Mouse (Mus musculus) CD4-positive, CD25-positive, alpha-beta regulatory T cell, adult 4 months (primary cell): ENCODE results near the gene Caskin1. TPM values are rescaled to one million over a fixed set of nuclear protein-coding genes. Genes with fewer than 3 reads are reported as not detected.
A peak's percentile ranks its signal among the peaks of the same experiment; 100 is the strongest.

Source experiments
- ATAC-seq: one replicate; pipeline ENCODE4 v1.8.0; 2017
- polyA plus RNA-seq, 2 experiments: library from polyadenylated mRNA; unstranded; fragments of 100-300 nt; shearing (Covaris generic); gene quantifications; one replicate each; pipeline ENCODE4 v1.2.1; 2017

Caskin1 gene
- polyA plus RNA-seq, 2 experiments from 2014 or later = 0.16 TPM

DNA sequence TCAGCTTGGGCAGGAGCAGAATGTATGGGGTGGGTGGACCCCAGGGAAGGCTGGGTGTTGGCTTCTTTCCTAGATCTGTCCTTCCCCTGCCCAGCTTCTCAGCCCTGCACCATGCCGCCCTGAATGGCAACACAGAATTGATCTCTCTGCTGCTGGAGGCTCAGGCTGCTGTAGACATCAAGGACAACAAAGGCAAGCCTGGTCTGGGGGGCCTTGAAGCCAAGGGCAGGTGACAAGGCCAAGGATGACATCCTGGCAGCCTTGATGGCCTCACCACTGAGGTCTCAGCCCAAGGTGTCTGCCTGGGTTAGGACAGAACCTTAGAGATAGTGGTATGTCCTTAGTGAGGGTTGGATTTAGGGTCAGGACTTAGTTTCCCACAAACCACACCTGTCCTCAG, 7.6 kb downstream of the Caskin1 start:
- ATAC-seq = no peak

DNA sequence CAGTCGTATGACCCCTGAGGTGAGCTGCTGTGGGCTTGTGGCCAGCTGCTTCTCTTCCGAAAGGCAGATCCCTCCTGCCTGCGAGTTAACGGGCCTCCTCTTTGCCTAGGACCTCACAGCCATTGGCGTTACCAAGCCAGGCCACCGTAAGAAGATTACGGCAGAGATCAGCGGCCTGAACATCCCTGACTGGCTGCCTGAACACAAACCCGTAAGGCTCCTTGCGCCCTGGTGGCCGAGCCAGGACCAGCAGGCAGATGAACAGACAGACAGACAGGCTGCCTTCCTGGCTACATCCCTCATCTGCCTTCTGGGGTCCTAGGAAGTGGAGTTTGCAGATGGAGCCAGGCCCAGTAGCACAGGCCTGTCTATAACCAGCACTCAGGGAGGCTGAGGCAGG, 13.8 kb downstream of the Caskin1 start:
- ATAC-seq = no peak

DNA sequence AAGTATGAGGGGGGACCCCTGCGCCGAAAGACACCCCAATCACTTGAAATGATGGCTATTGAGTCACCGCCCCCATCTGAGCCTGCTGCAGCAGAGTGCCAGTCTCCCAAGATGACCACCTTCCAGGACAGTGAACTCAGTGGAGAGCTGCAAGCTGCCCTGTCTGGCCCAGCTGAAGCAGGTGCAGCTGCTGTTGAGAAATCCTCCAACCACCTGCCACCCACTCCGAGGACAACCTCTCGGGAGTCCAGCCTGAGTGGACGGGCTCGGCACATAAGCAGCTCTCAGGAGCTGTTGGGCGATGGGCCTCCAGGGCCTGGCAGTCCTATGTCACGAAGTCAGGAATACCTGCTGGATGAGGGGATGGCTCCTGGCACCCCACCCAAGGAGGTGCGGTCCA, 15.7 kb downstream of the Caskin1 start:
- no peak for ATAC-seq

DNA sequence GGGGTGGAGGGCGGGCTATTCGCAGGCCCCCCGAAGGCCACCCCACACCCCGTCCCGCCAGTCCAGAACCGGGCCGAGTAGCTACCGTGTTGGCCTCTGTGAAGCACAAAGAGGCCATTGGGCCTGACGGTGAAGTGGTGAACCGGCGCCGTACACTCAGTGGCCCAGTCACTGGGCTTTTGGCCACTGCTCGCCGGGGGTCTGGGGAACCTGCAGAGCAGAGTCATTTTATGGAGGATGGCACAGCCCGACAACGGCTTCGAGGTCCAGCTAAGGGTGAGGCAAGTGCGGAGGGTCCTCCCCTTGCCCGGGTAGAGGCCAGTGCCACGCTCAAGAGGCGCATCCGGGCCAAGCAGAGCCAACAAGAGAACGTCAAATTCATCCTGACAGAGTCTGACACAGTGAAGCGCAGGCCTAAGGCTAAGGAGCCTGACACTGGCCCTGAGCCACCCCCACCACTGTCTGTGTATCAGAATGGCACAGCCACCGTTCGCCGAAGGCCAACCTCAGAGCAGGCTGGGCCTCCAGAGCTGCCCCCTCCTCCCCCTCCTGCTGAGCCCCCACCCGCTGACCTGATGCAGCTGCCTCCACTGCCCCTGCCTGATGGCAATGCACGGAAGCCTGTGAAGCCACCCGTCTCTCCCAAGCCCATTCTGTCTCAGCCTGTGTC, 17.0 kb downstream of the Caskin1 start:
- ATAC-seq = no peak

DNA sequence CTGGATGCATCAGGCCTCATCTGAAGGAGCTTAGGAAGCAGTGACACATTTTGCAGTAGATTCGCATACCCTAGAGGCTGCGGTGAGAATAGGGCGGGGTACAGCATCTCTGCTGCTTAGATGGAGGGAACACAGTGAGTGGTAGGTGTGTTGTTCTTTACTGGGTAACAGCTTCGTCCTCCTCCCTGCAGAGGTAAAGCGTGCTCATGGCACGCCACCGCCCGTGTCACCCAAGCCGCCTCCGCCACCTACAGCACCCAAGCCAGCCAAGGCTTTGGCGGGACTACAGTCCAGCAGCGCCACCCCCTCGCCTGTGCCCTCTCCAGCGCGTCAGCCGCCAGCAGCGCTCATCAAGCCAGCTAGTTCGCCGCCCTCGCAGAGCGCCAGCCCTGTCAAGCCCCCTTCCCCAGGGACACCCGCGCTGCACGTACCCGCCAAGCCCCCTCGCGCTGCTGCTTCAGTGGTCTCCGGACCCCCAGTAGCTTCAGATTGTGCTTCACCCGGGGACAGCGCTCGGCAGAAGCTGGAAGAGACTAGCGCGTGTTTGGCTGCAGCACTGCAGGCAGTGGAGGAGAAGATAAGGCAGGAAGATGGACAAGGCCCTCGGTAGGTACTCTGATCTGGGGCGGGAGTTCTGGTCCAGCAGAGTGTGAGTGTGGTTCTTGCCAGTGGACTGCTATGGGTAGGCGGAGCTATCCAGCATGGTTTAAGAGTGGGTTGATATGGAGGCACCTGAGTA, 18.1 kb downstream of the Caskin1 start:
- no peak for ATAC-seq

DNA sequence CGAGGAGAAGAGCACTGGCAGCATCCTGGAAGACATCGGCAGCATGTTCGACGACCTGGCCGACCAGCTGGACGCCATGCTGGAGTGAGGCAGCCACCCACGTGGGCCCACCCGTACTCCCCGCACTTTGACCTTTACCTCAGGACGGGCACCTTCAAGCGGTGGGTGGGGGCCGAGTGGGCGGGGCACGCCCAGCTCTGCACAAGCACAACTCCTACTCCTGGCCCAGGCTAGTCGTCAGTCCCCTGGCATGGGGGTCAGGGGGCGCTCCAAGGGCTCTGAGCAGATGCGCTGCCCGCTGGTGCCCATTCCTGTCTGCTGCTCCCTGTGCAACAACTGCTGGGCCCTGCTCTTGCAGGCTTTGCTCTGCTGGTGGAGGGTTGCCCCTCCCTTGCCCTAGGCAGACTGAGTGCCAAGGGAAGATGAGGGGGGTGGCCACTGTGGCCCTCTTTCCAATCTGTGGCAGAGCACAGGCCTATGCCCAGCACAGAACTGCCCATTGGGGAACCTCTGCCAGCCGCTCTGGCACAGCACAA, 18.8 kb downstream of the Caskin1 start:
- ATAC-seq = no peak

DNA sequence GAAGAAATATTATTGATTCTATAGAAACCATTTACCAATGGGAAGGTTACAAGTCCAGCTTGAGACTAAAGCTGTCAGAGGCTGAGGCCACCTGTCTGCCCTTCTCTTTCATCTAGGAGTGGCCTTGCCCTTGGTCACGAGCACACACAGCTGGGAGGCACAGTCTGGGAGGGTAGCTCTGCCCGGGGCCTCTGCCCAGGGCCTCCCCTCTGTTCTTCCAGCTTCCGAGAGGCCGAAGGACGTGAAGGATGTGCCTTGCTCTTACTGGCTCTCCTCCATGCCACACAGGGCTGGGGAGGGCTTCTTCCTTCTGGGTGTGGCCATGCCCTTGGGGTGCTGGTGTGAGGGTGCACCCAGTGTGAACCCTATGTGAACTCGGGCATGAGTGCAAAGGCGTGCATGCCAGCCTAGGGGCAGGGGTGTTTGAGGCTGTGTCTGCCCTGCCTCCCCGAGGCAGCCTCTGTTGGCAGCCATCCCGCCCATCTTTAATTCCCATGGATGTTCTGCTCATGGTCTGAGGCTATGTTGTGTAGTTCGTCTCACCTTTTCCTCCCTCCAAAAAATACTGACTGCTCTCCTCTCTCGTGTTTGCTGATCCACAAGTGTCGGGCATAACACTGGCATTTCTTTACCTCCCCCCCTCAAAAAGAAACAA, 19.5 kb downstream of the Caskin1 start:
- no peak for ATAC-seq

DNA sequence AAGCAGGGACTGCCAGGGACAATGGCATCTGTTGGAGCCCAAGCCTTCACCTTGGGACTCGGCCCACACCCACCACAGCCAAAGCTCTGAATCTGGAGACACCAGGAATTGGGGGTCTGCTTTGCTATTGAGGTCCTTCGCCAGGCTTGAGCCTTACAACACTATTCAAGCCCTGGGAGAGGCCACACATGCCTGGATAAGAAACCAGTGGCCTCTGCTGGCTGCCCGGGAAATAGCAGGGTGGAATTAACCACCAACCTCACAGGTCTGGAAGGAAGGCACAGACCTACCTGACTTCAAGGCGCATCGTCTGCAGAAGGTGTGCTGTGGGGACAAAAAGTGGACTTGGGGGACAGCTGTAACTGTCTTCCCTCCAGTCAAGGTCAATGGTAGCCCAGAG, 25.2 kb downstream of the Caskin1 start:
- no peak for ATAC-seq

DNA sequence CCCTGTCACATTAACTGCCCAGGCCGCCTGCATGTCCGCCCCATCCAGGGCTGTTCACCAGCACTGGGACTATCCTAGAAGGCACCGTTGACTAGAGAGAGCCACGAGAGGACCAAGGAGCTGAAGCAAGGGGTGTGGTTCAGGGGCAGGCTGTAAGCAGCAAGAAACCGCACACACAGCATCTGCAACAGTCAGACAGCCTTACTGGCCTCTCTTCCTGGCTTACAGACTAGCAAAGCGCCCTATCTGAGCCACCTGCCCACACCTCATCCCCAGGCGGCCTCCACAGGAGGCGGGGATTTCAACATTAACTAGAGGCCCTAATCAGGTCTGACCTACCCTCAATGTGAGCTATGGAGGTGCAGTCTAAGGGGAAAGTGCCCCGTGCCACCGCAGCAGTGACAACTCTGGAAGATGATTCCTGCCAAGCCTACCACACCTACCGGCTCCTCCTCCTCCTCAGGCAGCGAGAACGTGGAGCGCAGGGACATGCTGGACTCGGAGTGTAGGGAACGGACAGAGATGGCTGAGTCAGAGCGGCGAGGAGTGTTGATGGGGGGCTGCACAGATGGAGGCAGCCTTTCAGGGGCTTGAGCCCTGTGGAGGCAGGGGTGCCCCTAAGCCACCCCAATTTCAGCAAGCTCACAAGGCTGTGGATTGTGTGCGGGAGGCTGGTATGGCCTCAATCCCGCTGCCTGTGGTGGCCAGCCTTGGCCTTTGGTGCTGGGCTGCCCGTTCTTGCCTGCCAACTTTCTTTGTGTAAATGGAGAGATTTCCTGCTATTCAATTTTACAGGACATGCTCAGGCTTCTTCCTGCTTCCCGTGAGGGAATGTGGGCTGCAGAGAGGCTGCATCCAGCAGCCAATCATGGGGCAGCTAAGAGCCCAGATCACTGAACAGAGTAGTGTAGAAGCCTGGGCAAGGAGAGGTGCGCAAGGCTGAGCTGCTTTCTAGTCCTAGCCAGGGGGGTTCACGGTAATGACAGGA, 26.2 kb downstream of the Caskin1 start:
- ATAC-seq = no peak

DNA sequence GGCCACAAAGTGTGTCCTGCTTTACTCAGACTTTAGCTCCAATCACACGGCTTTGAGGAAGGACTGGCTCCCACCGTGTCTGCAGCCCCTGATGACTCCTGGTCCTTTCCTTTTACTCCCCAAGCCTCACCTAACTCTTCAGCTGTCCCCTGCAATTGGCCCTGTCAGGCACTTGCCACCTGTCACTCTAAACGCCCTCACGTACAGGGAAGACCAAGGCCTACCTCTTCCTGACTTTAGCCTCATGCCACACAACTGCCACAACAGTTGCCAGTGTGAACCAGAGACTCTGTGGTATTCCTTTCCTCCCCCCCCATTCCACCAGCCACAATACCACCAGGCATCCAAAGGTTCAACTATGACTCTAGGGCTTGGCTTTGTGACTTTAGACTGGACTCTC, 32.0 kb downstream of the Caskin1 start:
- ATAC-seq = no peak

DNA sequence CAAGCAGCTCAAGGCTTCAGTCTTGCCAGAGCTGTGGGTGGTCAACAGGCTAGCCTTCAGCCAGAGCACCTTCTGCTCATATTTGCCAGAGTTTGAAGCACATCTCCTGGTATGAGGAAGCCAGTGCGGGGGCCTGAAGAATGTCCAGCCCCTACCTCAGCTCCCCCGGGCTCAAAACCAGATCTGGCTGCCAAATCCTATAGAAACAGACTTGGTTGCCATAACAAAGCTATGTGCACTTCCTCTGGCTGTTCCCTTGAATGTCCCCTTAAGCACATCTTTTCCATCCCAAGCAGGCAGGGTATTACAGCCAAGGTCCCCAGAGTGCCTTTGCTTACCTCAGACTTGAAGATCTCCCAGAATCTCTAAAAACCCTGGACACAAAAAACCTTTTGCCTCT, 36.3 kb downstream of the Caskin1 start:
- no peak for ATAC-seq

DNA sequence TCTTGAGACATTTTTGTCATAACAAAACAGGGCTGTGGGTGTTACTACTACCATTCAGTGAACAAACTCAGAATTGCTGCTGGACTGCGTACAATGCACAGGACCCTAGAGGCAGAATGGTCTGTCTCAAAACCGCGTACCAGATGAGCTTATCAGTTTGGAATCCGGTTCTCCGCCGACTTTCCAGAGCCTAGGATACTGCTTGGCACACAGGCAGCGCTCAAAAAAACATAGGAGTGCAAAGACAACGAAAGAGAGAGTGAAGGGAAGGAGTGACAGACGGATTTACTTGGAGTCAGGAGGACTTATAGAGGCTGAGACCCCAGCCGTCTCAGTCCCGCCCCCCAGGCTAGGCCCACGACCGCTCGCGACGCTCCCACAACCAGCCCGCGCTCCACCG, 38.9 kb downstream of the Caskin1 start:
- ATAC-seq = no peak

DNA sequence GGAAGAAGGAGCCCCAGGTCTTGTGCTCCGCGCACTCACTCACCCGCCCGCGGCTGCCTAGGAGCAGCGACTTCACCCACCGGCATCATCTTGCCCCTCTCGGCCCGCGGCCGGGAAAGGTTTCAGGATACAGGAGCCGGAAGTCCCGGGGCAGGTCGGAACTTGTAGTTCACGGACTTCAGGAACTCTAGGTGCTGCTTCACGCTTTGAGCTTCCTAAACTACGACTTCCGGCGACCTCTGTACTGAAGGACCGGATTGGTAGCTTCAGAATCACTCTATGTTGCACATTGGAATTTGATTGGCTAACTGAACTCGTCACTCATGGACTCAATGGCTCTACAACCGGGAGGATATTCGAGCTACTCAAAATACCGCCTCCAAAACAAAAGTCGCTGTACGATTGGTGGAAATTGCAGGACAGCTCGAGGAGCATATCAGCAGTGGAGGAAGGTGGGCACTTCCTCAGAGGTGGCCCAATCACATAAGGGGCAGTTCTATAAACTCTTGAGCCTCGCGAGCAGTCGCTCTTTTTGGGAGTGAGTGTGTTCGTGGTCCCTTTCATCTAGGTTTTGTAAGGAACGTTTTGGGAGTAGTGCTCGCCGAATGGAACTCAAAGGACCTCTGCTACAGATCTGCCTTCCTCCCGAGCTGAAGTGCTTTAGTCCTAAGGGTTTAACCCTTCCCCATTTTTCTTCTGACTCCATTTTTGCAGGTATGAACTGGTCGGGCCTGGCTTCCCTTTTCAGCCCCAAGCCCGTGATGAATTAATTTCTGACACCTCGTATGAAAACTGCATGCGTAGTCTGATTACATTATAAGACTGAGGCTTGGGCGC, 39.5 kb downstream of the Caskin1 start, which contains the start of gene Traf7:
Gene Traf7, minus strand, starts transcription at position 216 of the 837 bp plus-strand sequence.
- peak; percentile 96 for ATAC-seq

DNA sequence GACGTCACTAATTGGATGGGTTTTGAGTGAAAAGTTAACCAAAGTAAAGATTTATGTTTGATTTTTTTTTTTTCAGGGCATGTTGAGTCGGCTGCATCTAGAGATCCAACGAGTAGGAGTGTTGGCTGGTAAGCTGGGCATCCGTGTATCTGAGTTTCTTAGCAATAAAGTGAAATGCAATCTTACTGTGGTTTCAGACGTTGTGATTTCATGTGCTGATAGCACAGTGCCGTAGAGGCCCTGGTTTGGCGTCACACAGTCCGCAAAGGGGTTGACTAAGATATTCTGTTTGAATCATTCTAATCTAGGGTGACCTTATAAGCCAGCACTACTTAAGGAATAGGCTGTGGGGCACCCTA, 40.1 kb downstream of the Caskin1 start:
- ATAC-seq = no peak

DNA sequence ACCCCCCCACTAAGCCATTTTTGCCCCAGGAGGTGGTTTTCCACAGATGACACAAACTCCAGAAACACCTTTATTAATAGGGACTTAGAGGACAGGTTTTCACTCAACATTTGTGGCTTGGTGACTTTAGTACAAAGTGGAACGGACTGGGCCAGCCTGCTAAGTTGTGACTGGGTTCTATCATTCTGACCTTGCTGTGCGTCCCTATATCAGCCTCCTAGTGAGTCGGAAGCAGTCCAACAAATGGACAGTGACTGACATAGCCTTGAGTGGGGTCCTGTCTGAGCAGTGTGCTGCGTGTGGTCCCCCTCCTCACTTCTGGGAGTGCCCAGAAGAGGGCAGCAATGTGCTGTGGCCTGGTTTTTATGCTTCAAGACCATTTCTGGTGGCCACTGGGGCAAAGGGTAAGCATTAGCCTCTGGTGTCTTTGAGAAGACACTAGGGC, 40.6 kb downstream of the Caskin1 start:
- no peak for ATAC-seq

DNA sequence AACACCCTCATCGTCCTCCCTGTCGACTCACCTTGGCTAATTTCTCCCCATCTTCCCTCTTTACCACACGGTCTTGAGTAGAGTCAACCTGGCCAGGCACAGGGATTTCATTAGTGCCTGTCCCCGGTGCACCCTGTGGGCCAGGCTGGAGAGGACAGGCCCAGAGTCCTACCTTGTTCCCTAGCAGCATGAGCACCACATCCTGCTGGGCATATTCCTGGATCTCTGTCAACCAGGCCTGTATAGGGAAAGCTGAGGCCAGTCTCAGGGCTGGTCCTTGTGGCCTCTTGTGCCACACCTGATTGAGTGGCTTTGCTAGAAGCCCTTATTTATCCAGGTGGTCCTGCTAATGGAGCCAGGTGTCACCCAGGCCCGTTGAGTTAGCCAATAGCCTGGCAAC, 41.5 kb downstream of the Caskin1 start:
- ATAC-seq = no peak

DNA sequence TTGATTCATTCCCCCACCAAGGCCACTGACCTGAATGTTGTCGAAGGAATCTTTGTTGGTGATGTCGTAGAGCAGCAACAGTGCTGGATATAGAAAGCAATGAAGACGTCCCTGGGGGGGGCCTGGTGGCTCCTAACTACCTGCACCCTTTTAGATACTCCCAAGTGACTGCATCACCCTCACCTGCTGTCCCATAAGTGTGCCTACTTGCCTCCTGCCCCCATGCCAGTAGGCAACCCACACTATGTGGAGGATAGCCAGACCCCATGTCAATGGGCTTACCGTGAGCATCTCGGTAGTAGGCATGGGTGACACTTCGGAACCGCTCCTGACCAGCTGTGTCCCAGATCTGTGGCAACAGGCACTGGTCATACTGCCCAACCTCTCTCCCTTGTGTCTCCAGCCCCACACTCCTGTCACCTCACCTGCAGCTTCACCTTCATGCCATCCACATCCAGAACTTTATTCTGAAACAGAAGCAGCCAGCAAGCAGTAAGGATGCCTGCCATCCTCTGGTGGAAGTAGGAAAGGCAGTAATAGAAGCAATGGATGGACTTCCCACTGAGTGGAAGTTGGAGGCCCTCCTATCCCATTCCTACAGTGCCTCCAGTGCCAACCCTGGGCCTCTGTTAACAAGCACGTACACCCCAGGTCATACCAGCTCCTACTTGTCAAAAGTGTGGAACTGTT, 42.1 kb downstream of the Caskin1 start:
- no peak for ATAC-seq

DNA sequence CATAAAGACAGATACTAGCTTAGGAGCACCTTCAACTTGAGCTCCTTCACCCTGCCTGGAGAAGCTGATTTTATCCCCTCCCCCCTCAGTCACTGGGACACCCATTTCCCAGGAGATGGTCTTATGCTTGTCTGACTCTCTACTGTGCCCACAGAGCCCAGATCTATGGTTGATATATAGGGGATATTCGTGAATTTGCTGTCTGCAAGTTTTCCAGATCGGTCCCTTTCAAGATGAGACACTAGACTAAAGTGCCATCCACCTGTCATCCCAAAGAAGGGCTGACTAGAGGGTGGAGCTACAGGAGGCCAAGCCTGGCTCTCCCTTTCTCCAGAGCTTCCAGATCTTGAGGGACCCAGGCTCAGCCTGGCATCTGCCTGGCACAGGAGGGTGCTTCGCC, 42.7 kb downstream of the Caskin1 start:
- no peak for ATAC-seq

DNA sequence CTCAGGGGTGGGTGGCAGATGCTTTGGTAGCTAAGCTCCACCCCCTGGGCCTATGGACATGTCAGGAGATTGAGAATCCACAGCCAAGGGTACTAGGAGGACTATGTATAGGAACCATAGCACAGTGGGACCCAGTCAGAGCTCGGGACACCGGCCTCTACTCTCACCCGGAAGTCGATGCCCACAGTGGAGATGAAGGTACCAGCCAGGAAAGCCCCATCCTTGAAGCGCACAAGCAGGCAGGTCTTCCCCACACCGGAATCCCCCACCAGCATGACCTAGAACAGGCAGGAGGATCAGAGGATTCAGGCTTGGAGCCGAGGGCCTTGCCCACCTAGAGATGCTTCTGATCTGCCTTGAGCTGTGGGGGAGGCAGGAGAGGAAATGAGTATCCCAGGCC, 43.6 kb downstream of the Caskin1 start:
- no peak for ATAC-seq

DNA sequence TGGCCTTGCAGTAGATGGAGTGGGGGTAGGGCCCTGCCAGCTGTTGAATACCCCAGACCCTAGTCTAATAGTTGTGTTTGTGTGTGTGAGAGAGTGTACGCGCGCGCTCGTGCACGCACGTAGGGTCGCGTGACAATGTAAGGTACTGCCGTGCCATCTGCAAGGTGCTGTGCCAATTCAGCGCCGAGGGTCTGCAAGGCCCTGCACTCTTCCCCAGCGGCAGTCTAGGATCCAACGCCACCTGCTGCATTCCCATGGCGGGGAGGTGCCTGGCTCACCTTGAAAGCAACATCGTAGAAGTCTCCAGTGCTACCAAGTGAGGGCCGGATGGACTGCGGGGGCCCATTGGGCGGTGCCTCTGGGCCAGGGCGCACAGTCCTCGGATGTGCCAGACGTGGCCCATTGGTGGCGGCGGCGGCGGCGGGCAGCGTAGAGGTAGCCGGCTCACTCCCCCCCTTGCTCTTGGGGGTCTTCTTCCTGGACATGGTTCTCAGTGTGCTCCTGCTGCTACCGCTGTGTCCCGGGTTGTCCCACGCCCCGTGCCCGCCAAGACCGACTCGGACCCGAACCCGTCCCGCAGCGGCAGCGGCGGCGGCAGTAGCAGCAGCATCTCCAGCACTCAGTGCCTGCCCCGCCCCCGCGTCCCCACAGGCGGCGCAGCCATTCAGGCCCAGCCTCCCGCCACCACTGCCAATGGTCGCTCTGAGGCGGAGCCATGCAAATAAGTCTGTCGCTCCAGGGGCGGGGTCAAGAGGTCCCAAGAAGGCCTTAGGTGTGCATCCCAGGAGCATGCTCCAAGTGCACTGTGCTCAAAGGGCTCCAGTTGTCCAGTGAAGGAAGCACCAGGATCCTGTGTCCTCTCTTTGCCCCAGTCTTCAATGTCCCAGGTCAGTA, 44.9 kb downstream of the Caskin1 start:
- ATAC-seq = peak; percentile 75
